18 mouse cellular contexts compared by ENCODE assay signal in the genomic region with DNA sequence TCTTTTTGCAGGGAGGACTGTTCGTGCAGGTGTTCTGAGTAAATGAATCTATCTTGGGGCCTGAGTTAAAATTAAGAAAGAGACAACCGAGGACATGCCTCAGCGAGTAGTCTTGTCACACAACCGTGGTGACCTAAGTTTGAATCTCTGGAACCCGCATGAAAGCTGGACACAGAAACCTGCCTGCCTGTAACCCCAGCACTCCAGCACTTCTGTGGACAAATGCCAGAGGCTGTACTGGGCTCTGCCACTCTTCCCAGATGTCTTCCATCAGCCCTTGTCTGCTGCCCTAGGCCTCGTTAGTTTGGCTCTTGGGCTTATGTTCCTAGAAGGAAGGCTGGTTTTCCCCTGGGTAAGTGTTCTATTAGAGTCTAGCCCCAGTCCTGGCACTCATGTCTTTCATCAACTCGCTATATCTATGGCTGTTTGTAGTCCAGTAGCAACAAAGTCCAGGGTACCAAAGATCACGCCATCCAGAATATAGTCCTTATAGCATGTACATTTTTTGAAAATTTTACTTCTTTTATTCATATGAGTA.
A peak's percentile ranks its signal among the peaks of the same experiment; 100 is the strongest.
DNase-seq lines count a peak whose midpoint lies in the region; ATAC-seq and TF ChIP-seq lines count a peak whose summit lies in the region.
"Had no signal": no experiment of that assay in that cellular context is flagged by ENCODE, and none has a peak within 500 bp of the region (broad histone marks: within the 10 kb centered on the region; RNA-seq: fewer than 3 reads in every experiment).

No protein-coding gene starts in this region.

- no peaks in the 10 kb centered on the region for H3K9me3 ChIP-seq in forebrain, embryonic 13.5 days (replicated peaks)
- no peaks in the 10 kb centered on the region for H3K9me3 ChIP-seq in forebrain, embryonic 15.5 days
- no peaks in the 10 kb centered on the region for H3K9me3 ChIP-seq in intestine, embryonic 16.5 days (ENCODE audit: control insufficient read depth, low read length)
- no peaks in the 10 kb centered on the region for H3K9me3 ChIP-seq in stomach, postnatal 0 days (ENCODE audit: control insufficient read depth, low read length)

- H3K4me3 ChIP-seq in forebrain, embryonic 13.5 days, result no peak overlapping the region
- H3K4me3 ChIP-seq in forebrain, embryonic 15.5 days, result no peak overlapping the region
- H3K4me3 ChIP-seq in intestine, embryonic 16.5 days (ENCODE audit: low read length), result no peak overlapping the region
- no peak overlapping the region for H3K4me3 ChIP-seq in stomach, postnatal 0 days (ENCODE audit: low read depth, low read length)
- H3K4me3 ChIP-seq: liver, embryonic 12.5 days had no signal

- no peak overlapping the region for H3K9ac ChIP-seq in forebrain, embryonic 13.5 days
- H3K9ac ChIP-seq in forebrain, embryonic 15.5 days (replicated peaks), result no peak overlapping the region
- no peak overlapping the region for H3K9ac ChIP-seq in intestine, embryonic 16.5 days (ENCODE audit: low read depth, low read length)
- H3K9ac ChIP-seq in stomach, postnatal 0 days (ENCODE audit: low read length), result no peak overlapping the region
- H3K9ac ChIP-seq: liver, embryonic 12.5 days had no signal

- H3K36me3 ChIP-seq in forebrain, embryonic 13.5 days (ENCODE audit: poor library complexity, severe bottlenecking), result no peaks in the 10 kb centered on the region
- H3K36me3 ChIP-seq in forebrain, embryonic 15.5 days, result no peaks in the 10 kb centered on the region
- H3K36me3 ChIP-seq in intestine, embryonic 16.5 days (ENCODE audit: control insufficient read depth, insufficient read depth, low read length), result no peaks in the 10 kb centered on the region
- no peaks in the 10 kb centered on the region for H3K36me3 ChIP-seq in stomach, postnatal 0 days (ENCODE audit: control insufficient read depth, insufficient read depth, low read length)
- H3K36me3 ChIP-seq: liver, embryonic 12.5 days had no signal

- TF ChIP-seq CTCF in stomach, postnatal 0 days (IDR thresholded peaks at IDR 0.05; ENCODE audit: low read depth), result no peak

- DNase-seq in lung, postnatal 10 days, result peak; percentile 20
- DNase-seq in lung, postnatal 14 days, result no peak
- no peak for DNase-seq in stomach, postnatal 0 days (ENCODE audit: low spot score)
- no peak for DNase-seq in gastrocnemius, adult 8-10 months (ENCODE audit: low spot score in 2 of 2)
- DNase-seq: adrenal gland, postnatal 14 days; cerebellum, postnatal 10 days; gastrocnemius, postnatal 14 days; layer of hippocampus, postnatal 36 days; left cerebral cortex, postnatal 4 days; lung, postnatal 36 days; right cerebral cortex, postnatal 25 days; thymus, postnatal 36 days had no signal

- no peak for TF ChIP-seq EP300 in stomach, postnatal 0 days (optimal IDR thresholded peaks at IDR 0.05)

- 0 out of 2 replicates have a peak, but pooled peaks cover 3% of the 10 kb centered on the region for H3K27me3 ChIP-seq in forebrain, embryonic 13.5 days
- no peaks in the 10 kb centered on the region for H3K27me3 ChIP-seq in forebrain, embryonic 15.5 days
- no peaks in the 10 kb centered on the region for H3K27me3 ChIP-seq in intestine, embryonic 16.5 days (replicated peaks; ENCODE audit: control insufficient read depth, insufficient read depth, low read length)
- no peaks in the 10 kb centered on the region for H3K27me3 ChIP-seq in stomach, postnatal 0 days (ENCODE audit: control insufficient read depth, insufficient read depth, low read length)
- H3K27me3 ChIP-seq: liver, embryonic 12.5 days had no signal

- no peak overlapping the region for H3K4me2 ChIP-seq in forebrain, embryonic 13.5 days
- H3K4me2 ChIP-seq in forebrain, embryonic 15.5 days (replicated peaks), result no peak overlapping the region
- no peak overlapping the region for H3K4me2 ChIP-seq in intestine, embryonic 16.5 days (ENCODE audit: low read depth, low read length)
- H3K4me2 ChIP-seq in stomach, postnatal 0 days (replicated peaks; ENCODE audit: low read depth), result no peak overlapping the region
- H3K4me2 ChIP-seq: heart, embryonic 11.5 days; liver, embryonic 12.5 days had no signal

- H3K27ac ChIP-seq in forebrain, embryonic 13.5 days, result 0 out of 2 replicates have a peak overlapping the region, but pooled peaks have one; percentile 1
- H3K27ac ChIP-seq in forebrain, embryonic 15.5 days (replicated peaks), result no peak overlapping the region
- H3K27ac ChIP-seq in intestine, embryonic 16.5 days (ENCODE audit: low read length), result peak overlapping the region; percentile 20; the same call in 1 of the 2 replicates
- peak overlapping the region; percentile 45; the same call in 1 of the 2 replicates for H3K27ac ChIP-seq in stomach, postnatal 0 days (replicated peaks)
- H3K27ac ChIP-seq: liver, embryonic 12.5 days had no signal

- H3K4me1 ChIP-seq in forebrain, embryonic 13.5 days, result peaks cover 15% of the 10 kb centered on the region
- H3K4me1 ChIP-seq in forebrain, embryonic 15.5 days, result peaks cover 9% of the 10 kb centered on the region
- peaks cover 24% of the 10 kb centered on the region for H3K4me1 ChIP-seq in intestine, embryonic 16.5 days (ENCODE audit: control insufficient read depth, insufficient read depth, low read length)
- peaks cover 6% of the 10 kb centered on the region; the same call in 1 of the 2 replicates for H3K4me1 ChIP-seq in stomach, postnatal 0 days (replicated peaks; ENCODE audit: control insufficient read depth, insufficient read depth)

- ATAC-seq in forebrain, embryonic 13.5 days, result no peak
- ATAC-seq in forebrain, embryonic 15.5 days (replicated peaks), result no peak
- no peak for ATAC-seq in intestine, embryonic 16.5 days
- ATAC-seq in stomach, postnatal 0 days (ENCODE audit: low FRiP score, low TSS enrichment), result no peak
- no peak for ATAC-seq in erythroid progenitor cell, adult 5-6 weeks (replicated peaks; ENCODE audit: low FRiP score, poor library complexity, severe bottlenecking)

- 67% methylated on average over 8 of the region's 8 CpGs for WGBS in forebrain, embryonic 13.5 days
- 68% methylated on average over 8 of the region's 8 CpGs for WGBS in forebrain, embryonic 15.5 days
- 65% methylated on average over 8 of the region's 8 CpGs for WGBS in intestine, embryonic 16.5 days
- WGBS in stomach, postnatal 0 days, result 50% methylated on average over 8 of the region's 8 CpGs
